Mouse (Mus musculus) ES-E14 (cell line): ENCODE data around the gene Crybb1. TPM values are rescaled to one million over a fixed set of nuclear protein-coding genes. Genes with fewer than 3 reads are reported as not detected.

Experiments used
- DNase-seq: peaks from one replicate; pipeline ENCODE4 v3.0.0-alpha.2; 2013; ENCODE audit warnings: low read depth, low spot score
- H3K27ac ChIP-seq: 2 replicates; pipeline ENCODE4 v1.5.1; 2012; ENCODE audit warnings: low read depth, mild to moderate bottlenecking, low read length, moderate library complexity, mixed read lengths; ENCODE audit not compliant: poor library complexity, insufficient read depth, severe bottlenecking
- H3K36me3 ChIP-seq: 2 replicates; pipeline ENCODE4 v1.6.1; 2012; ENCODE audit warnings: mild to moderate bottlenecking, low read length, moderate library complexity, mixed read lengths; ENCODE audit not compliant: control insufficient read depth, poor library complexity, insufficient read depth, severe bottlenecking
- H3K4me1 ChIP-seq, 2 experiments: fragments of 150-350 bp in 1 of 2; sonication (generic) in 1 of 2; 2 replicates each; pipeline ENCODE4 v1.6.1; 2012; ENCODE audit warnings: low read length in 2 of 2, mild to moderate bottlenecking in 1 of 2, mixed read lengths in 1 of 2; ENCODE audit not compliant: control insufficient read depth in 2 of 2, insufficient read depth in 2 of 2, poor library complexity in 1 of 2
- H3K4me3 ChIP-seq, 2 experiments: fragments of 150-350 bp in 1 of 2; sonication (generic) in 1 of 2; 2 replicates each; pipeline ENCODE4 v1.5.1; 2012; ENCODE audit warnings: low read length in 2 of 2, low read depth in 1 of 2, mild to moderate bottlenecking in 1 of 2, mixed read lengths in 1 of 2; ENCODE audit not compliant: insufficient read depth in 1 of 2, poor library complexity in 1 of 2, severe bottlenecking in 1 of 2
- H3K9ac ChIP-seq: 2 replicates; pipeline ENCODE4 v1.6.1; 2012; ENCODE audit warnings: low read depth, mild to moderate bottlenecking, low read length, mixed read lengths; ENCODE audit not compliant: poor library complexity, insufficient read depth, severe bottlenecking
- H3K9me3 ChIP-seq: fragments of 150-350 bp; sonication (generic); 2 replicates; pipeline ENCODE4 v1.6.1; 2012; ENCODE audit warnings: low read depth, mild to moderate bottlenecking, low read length; ENCODE audit not compliant: control insufficient read depth, insufficient read depth
- CHD2 ChIP-seq: IDR thresholded peaks from 2 replicates; pipeline ENCODE4 v1.6.1; 2014; ENCODE audit warnings: mild to moderate bottlenecking, low read depth, low read length, inconsistent platforms
- HCFC1 ChIP-seq: IDR thresholded peaks from 2 replicates; pipeline ENCODE4 v1.6.1; 2012; ENCODE audit warnings: low read length, inconsistent platforms, borderline replicate concordance; ENCODE audit not compliant: insufficient read depth
- MAFK ChIP-seq: IDR thresholded peaks from 2 replicates; pipeline ENCODE4 v1.6.1; 2014; ENCODE audit warnings: mild to moderate bottlenecking, low read depth, low read length, inconsistent platforms; ENCODE audit not compliant: insufficient read depth
- ZC3H11A ChIP-seq: IDR thresholded peaks from 2 replicates; pipeline ENCODE4 v1.6.1; 2012; ENCODE audit warnings: low read depth, mild to moderate bottlenecking, inconsistent platforms, low read length, borderline replicate concordance
- ZNF384 ChIP-seq: IDR thresholded peaks from 2 replicates; pipeline ENCODE4 v1.6.1; 2012; ENCODE audit warnings: low read depth, low read length, inconsistent platforms
- in situ Hi-C, 2 experiments: fragments of 600-800 bp; cut with MboI; formaldehyde crosslinking; loops; one replicate each; pipeline ENCODE4 v1.15.1; 2025; ENCODE audit warnings: low sequenced_read_pairs in 2 of 2, inconsistent platforms in 1 of 2; ENCODE audit not compliant: unreplicated experiment in 2 of 2
- total RNA-seq: library from RNA; depleted of rRNA; stranded (reverse); fragments of 300-350 nt; gene quantifications from 2 replicates; pipeline ENCODE4 v1.2.3, GENCODE M21; 2012

The Crybb1 gene
- total RNA-seq, 1 experiment = not detected

DNA sequence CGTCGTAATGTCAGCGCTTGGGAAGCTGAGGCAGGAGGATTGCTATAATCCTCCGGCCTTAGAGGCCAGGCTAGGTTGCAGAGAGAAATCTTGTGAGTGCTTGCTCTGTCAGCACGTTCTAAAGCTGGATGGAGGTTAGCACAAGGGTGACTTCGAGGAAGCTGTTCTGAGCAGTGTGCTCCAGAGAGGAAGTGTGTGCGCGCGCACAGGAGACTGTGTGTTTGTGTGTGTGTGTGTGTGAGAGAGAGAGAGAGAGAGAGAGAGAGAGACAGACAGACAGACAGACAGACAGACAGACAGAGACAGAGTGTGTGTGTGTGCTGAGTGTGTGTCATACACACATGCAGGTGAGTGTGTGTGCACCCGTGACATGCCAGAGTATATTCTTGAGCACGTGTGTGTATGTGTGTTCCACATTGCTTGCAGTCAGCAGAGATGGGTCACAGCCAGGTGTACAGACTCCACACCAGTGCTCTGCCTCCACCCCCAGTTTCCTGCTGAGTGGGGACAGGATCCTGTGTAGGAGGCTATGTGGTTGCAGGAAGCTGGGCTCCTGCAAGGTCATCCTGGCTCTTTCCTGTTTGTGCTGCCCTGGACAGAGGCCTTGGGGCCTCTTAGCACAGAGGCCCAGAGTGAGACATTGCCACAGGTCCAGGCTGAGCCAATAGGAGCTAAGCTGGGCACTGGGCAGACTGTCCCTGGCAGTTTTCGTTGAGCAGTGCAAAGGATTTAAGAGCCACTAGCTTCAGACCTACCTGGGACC is 42.8 kb downstream of the Crybb1 start:
- Histone ChIP-seq H3K4me1 (peaks cover 8 to 43% of the 10 kb centered on the region in 2 experiments), H3K36me3 (0 out of 2 replicates have a peak, but pooled peaks cover 4% of the 10 kb centered on the region), H3K9me3 (no peaks in the 10 kb centered on the region), H3K4me3 (no peak overlapping the region), H3K27ac (no peak overlapping the region), H3K9ac (no peak overlapping the region)
- no peak for TF ChIP-seq CHD2
- no peak for TF ChIP-seq HCFC1
- no peak for TF ChIP-seq MAFK
- no peak for DNase-seq
- in situ Hi-C loops = no loop called here

DNA sequence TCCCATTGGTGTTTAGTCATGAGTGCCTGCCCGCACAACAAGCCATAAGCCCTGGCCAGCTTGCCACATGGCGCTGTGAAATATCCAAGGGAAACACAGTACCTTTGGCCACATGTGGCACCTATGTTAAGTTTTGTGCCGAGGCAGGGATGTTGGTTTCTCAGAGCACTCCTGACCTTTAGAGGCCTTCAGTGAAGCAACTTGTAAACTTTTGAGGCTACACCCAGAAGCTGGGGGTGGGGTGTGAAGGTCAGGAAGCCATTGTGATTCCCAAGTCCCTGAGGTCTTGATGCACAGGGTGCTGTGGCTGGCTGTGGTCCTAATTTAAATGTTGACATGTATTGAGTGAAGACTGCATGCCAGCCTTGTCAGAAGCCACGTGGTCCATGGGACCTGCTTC is 43.8 kb downstream of the Crybb1 start:
- Histone ChIP-seq H3K9me3 (no peaks in the 10 kb centered on the region), H3K4me1 (peaks cover 8 to 37% of the 10 kb centered on the region in 2 experiments), H3K9ac (no peak overlapping the region), H3K4me3 (no peak overlapping the region), H3K27ac (no peak overlapping the region), H3K36me3 (0 out of 2 replicates have a peak, but pooled peaks cover 4% of the 10 kb centered on the region)
- no peak for DNase-seq
- TF ChIP-seq ZNF384 (no peak), HCFC1 (no peak), ZC3H11A (no peak), MAFK (no peak), CHD2 (no peak)
- in situ Hi-C loops = no loop called here

DNA sequence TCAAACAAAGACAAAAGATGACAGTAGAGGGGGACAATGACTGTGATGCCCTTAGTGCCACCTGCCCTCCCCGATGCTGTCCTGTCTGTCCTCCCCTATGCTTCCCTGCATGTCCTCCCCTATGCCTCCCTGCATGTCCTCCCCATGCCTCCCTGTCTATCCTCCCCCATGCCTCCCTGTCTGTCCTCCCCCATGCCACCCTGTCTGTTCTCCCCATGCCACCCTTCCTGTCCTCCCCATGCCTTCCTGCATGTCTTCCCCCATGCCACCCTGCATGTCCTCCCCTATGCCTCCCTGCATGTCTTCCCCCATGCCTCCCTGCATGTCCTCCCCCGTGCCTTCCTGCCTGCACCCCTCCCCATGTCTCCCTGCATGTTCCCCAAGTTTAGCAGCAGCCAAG is 44.5 kb downstream of the Crybb1 start:
- Histone ChIP-seq H3K27ac (no peak overlapping the region), H3K9me3 (no peaks in the 10 kb centered on the region), H3K4me1 (peaks cover 8 to 30% of the 10 kb centered on the region in 2 experiments), H3K4me3 (no peak overlapping the region), H3K9ac (no peak overlapping the region), H3K36me3 (peaks cover 6% of the 10 kb centered on the region; the same call in 1 of the 2 replicates)
- TF ChIP-seq CHD2 = no peak
- in situ Hi-C loops = no loop called here
- DNase-seq = no peak

DNA sequence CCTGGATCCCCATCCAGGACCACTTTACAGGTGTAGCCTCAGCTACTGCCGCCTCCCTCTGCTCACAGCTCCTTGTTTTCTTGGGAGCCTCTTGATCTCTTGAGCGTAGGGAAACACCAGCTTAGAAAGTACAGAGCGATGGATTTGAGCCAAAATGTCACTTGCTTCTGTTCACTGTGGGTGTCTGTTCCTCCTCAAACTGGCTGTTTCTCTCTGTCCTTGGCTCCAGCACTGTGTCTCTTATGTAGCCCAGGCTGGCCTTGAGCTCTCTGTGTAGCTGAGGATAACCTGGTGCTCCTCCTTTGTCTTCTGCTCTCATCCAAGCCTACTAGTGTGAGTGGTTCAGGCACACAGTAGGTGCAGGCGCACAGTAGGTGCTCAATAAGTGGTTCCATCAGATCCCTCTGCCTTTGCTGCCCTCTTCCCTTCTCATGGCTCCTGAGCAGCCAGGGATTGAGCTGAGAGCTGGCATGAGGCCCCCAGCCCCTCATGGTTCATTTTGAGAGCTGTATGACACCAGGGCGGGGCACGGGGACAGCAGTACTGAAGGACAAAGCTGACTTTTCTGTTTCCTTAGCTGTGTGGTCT is 45.2 kb downstream of the Crybb1 start:
- peaks cover 5 to 24% of the 10 kb centered on the region in 2 experiments; a peak in 3 of 4 replicates for H3K4me1 ChIP-seq
- no peak for TF ChIP-seq ZC3H11A
- no peak for TF ChIP-seq CHD2
- TF ChIP-seq ZNF384 = no peak
- TF ChIP-seq MAFK = no peak
- no peak for TF ChIP-seq HCFC1
- no peak overlapping the region for H3K4me3 ChIP-seq
- H3K36me3 ChIP-seq = peaks cover 6% of the 10 kb centered on the region; the same call in 1 of the 2 replicates
- H3K9me3 ChIP-seq = no peaks in the 10 kb centered on the region
- DNase-seq = no peak
- H3K27ac ChIP-seq = no peak overlapping the region
- in situ Hi-C loops = no loop called here
- H3K9ac ChIP-seq = no peak overlapping the region

DNA sequence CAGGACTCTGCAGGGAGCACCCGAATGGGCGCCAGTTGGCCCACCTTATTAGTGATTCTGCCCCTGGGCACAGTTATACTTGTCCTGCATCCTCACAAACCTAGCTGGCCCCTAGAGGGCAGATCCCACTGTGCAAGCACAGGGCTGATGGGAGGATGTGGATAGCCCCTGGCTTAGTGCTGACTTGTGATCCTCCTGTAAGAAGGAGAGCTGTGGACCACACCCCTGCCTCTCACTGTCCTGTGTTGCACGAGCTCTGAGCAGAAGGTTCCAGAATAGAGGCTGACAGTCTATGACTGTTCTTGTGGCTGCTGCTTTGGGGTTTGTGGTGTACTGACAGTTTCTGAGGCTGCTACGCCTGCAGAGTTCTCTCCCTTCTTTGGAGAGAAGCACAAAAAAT is 46.1 kb downstream of the Crybb1 start:
- Histone ChIP-seq H3K36me3 (peaks cover 6% of the 10 kb centered on the region; the same call in 1 of the 2 replicates), H3K9ac (no peak overlapping the region), H3K27ac (no peak overlapping the region), H3K9me3 (no peaks in the 10 kb centered on the region), H3K4me1 (peaks cover 5 to 24% of the 10 kb centered on the region in 2 experiments; a peak in 3 of 4 replicates), H3K4me3 (no peak overlapping the region)
- in situ Hi-C loops = no loop called here
- TF ChIP-seq ZC3H11A (no peak), CHD2 (no peak), MAFK (no peak)
- DNase-seq = no peak
